Mouse (Mus musculus) liver, embryonic 11.5 days (tissue): ENCODE results near the gene Tsc22d4. TPM values are rescaled to one million over a fixed set of nuclear protein-coding genes. Genes with fewer than 3 reads are reported as not detected.
A peak's percentile ranks its signal among the peaks of the same experiment; 100 is the strongest.

Experiments
- ATAC-seq: fragments of 200-750 bp; cut with Nextera tagmentation; replicated peaks from 2 replicates; pipeline ENCODE4 v1.8.0; 2017; ENCODE audit warnings: moderate number of reproducible peaks, mild to moderate bottlenecking, moderate TSS enrichment, moderate library complexity; ENCODE audit not compliant: low FRiP score
- DNase-seq: peaks from one replicate; pipeline ENCODE4 v3.0.0-alpha.2; 2017; ENCODE audit warnings: low spot score
- H3K27ac ChIP-seq: fragments of 300-500 bp; sonication (generic); 2 replicates; pipeline ENCODE4 v1.5.1; 2014; ENCODE audit warnings: mild to moderate bottlenecking, low read depth, low read length, control low read depth
- H3K27me3 ChIP-seq: fragments of 300-500 bp; sonication (generic); replicated peaks from 2 replicates; pipeline ENCODE4 v1.6.1; 2014; ENCODE audit warnings: low read length, mixed read lengths; ENCODE audit not compliant: control insufficient read depth, insufficient read depth
- H3K36me3 ChIP-seq: fragments of 300-500 bp; sonication (generic); 2 replicates; pipeline ENCODE4 v1.6.1; 2014; ENCODE audit warnings: mild to moderate bottlenecking, low read length, moderate library complexity, mixed read lengths; ENCODE audit not compliant: control insufficient read depth, insufficient read depth
- H3K4me1 ChIP-seq: fragments of 300-500 bp; sonication (generic); replicated peaks from 2 replicates; pipeline ENCODE4 v1.6.1; 2014; ENCODE audit warnings: low read length, mixed read lengths; ENCODE audit not compliant: control insufficient read depth, insufficient read depth
- H3K4me2 ChIP-seq: fragments of 300-500 bp; sonication (generic); 2 replicates; pipeline ENCODE4 v1.6.1; 2014; ENCODE audit warnings: mild to moderate bottlenecking, control low read depth, moderate library complexity
- H3K4me3 ChIP-seq: fragments of 300-500 bp; sonication (generic); 2 replicates; pipeline ENCODE4 v1.5.1; 2014; ENCODE audit warnings: low read depth, low read length, control low read depth
- H3K9ac ChIP-seq: fragments of 300-500 bp; sonication (generic); 2 replicates; pipeline ENCODE4 v1.6.1; 2014; ENCODE audit warnings: low read depth, low read length, control low read depth
- H3K9me3 ChIP-seq: fragments of 300-500 bp; sonication (generic); 2 replicates; pipeline ENCODE4 v1.6.1; 2016; ENCODE audit warnings: low read length, inconsistent platforms, mixed read lengths; ENCODE audit not compliant: control insufficient read depth
- WGBS: fragments of 180-500 bp; shearing (Covaris S2); extraction: QIAGEN DNeasy Blood & Tissue Kit; methylation state at CpG from one replicate; pipeline ENCODE4 v1.1.7; 2014; 5-methylcytosine and 5-hydroxymethylcytosine counted together
- polyA plus RNA-seq: library from polyadenylated mRNA; unstranded; fragments of >200 nt; fragmentation: Nextera tagmentation; extraction: Ambion mirVana; gene quantifications from 2 replicates; pipeline ENCODE4 v1.2.1, GENCODE M21; 2014

Gene Tsc22d4
- polyA plus RNA-seq, result 129 and 134 TPM in 2 replicates

DNA sequence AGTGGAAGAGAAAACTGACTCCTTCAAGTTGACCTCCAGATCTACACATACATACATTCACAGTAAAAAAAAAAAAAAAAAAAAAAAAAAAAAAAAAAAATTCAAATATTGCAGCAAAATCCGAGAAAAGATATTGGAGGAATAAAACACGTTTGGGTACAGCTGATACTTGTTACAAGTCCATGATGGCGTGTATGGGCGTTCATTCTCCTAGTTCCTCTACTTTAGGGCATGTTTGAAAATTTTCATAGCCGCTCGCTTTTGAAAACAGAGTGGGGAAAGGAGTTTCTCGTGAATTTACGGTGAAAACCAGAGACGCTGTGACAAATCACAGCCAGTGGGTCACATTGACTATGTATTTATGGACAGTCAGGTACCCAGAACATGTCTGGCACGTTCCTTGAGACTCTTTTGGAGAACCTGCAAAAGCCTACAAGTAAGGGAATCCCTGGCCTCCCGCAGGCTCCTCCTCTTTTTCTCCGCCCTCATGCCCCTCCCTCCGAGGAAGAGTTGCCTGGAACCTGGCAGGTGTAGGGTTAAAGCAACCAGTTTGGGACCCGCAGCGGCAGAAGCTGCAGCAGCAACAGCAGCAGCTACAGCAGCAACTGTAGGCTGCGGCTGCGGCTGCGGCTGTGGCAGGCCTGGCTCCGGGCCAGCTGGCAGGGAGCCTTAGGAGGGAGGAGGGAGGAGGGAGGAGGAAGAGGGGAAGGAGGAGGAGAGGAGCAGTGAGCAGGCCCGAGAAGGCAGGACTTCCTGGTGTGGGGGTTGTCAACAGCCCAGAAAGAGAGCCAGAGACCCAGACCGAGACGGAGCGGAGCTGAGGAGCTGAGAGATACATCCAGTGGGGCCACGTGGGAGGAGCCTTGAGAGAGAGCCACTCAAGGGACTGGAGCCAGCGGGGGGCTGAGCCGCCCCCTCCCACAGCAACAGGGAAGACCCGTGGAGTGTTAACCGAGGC lies at the start of gene Tsc22d4:
Gene Tsc22d4, plus strand, starts transcription at position 517 of the 958 bp plus-strand sequence.
- 5% methylated on average over 28 of the region's 28 CpGs for WGBS
- peak within 1 kb of the TSS; percentile 97 for H3K27ac ChIP-seq
- peak; percentile 91 for DNase-seq
- H3K9ac ChIP-seq, result peak within 1 kb of the TSS; percentile 95
- peak within 1 kb of the TSS; percentile 100 for H3K4me2 ChIP-seq
- ATAC-seq, result peak; percentile 79
- no peaks in the 10 kb centered on the region for H3K27me3 ChIP-seq
- peak within 1 kb of the TSS; percentile 92 for H3K4me3 ChIP-seq
- no peaks in the 10 kb centered on the region; the same call in 1 of the 2 replicates for H3K36me3 ChIP-seq
- H3K4me1 ChIP-seq, result peaks cover 37% of the 10 kb centered on the region
- H3K9me3 ChIP-seq, result no peaks in the 10 kb centered on the region

GRCm38 (mm10) chr5:137695930-137696329 lies 49.6 kb upstream of the Tsc22d4 start:
- DNase-seq (no peak), ATAC-seq (no peak)
- H3K9me3 ChIP-seq, result no peaks in the 10 kb centered on the region
- no peak overlapping the region for H3K4me2 ChIP-seq
- H3K36me3 ChIP-seq, result no peaks in the 10 kb centered on the region
- peaks cover 7% of the 10 kb centered on the region; the same call in 1 of the 2 replicates for H3K4me1 ChIP-seq
- no peak overlapping the region for H3K4me3 ChIP-seq
- no peak overlapping the region for H3K9ac ChIP-seq
- H3K27ac ChIP-seq, result no peak overlapping the region
- whole genome bisulfite sequencing, result 66% methylated on average over 4 of the region's 4 CpGs
- no peaks in the 10 kb centered on the region for H3K27me3 ChIP-seq

DNA sequence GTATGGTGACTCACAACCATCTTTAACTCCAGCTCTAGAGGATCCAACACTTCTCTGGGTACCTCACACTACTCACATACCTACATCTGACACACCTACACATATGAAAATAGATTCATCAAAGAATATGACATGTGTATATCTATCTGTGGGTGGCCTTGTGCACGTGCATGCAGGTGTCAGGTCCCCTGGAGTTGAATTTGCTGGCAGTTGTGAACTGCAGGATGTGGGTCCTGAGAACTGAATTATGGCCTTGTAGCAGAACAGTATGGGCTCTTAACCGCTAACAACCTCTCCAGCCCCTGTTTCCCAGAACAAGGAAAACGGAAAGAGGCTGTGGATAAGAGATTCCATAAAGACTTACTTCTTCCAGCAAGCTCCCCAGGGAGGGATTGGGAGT lies 46.5 kb upstream of the Tsc22d4 start:
- Histone ChIP-seq H3K4me2 (no peak overlapping the region), H3K4me3 (no peak overlapping the region), H3K27me3 (no peaks in the 10 kb centered on the region), H3K9me3 (no peaks in the 10 kb centered on the region), H3K36me3 (no peaks in the 10 kb centered on the region), H3K4me1 (peaks cover 7% of the 10 kb centered on the region; the same call in 1 of the 2 replicates), H3K9ac (no peak overlapping the region), H3K27ac (no peak overlapping the region)
- WGBS, result 67% methylated on average over 3 of the region's 3 CpGs
- no peak for ATAC-seq
- DNase-seq, result no peak

DNA sequence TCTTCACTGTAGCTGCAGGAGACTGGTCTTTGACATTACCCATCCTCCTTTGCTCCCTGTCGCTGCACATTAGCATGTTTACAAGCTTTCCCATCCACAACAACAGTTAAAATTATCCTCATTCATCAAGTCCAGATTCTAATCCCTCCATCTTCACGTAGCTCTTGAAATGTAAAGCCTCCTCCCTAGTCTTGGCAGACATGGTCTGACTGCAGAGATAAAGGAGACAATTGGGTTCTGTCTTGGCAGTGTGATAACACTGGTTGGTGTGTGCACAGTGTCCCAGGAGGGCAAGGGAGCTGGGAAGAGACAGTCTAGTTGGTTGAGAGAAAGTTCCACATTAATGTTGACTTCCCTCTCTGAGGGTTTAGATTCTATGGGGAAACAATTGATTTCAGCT lies 45.7 kb upstream of the Tsc22d4 start:
- no peak for DNase-seq
- H3K27ac ChIP-seq, result no peak overlapping the region
- no peaks in the 10 kb centered on the region for H3K36me3 ChIP-seq
- H3K9me3 ChIP-seq, result no peaks in the 10 kb centered on the region
- no peak overlapping the region for H3K4me2 ChIP-seq
- WGBS, result 37% methylated on average over 2 of the region's 2 CpGs
- peak; percentile 85 for ATAC-seq
- no peak overlapping the region for H3K4me3 ChIP-seq
- peaks cover 7% of the 10 kb centered on the region; the same call in 1 of the 2 replicates for H3K4me1 ChIP-seq
- H3K9ac ChIP-seq, result no peak overlapping the region
- H3K27me3 ChIP-seq, result no peaks in the 10 kb centered on the region

- DNase-seq, result no peak
- no peaks in the 10 kb centered on the region for H3K36me3 ChIP-seq
- no peaks in the 10 kb centered on the region for H3K27me3 ChIP-seq
- no peak overlapping the region for H3K9ac ChIP-seq
- no peak overlapping the region for H3K4me3 ChIP-seq
- WGBS, result 38% methylated on average over 6 of the region's 6 CpGs
- H3K27ac ChIP-seq, result no peak overlapping the region
- no peaks in the 10 kb centered on the region for H3K9me3 ChIP-seq
- ATAC-seq, result no peak
- H3K4me1 ChIP-seq, result peaks cover 3% of the 10 kb centered on the region; the same call in 1 of the 2 replicates
- no peak overlapping the region for H3K4me2 ChIP-seq
Measured at GRCm38 (mm10) chr5:137705242-137705641, 40.3 kb upstream of the Tsc22d4 start.

DNA sequence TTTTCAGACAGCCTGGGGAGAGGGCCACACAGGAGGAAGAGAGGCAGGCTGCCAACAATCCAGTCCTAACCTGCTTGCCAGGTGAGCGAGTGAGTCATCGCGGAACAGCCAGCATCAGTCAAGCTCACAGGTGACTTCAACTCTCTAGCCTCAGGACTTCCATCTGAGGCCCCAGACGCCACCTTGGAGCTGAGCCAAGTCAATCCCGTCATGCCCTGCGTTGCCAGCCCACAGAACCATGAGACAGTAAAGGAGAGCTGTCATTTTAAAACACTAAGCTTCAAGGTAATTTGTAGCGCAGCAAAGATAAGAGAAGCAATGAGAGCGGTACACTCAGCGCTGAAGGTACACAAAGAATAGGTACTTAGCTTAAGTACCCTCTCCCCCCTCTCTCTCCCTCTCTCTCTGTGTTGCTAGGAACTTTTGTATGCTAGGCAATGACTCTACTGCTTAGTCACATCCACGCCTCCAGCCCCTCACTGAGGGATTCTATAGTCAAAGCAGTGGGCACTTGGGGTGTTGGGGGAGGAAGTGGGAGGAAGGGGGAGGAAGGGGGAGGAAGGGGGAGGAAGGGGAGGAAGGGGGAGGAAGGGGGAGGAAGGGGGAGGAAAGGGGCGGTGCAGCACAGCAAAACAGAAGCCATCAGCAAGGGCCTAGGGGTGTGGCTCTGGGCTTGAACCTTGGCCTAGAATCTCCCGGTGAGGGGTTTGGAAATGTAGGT lies 38.5 kb upstream of the Tsc22d4 start:
- no peak overlapping the region for H3K4me3 ChIP-seq
- H3K4me1 ChIP-seq, result no peaks in the 10 kb centered on the region
- H3K9ac ChIP-seq, result no peak overlapping the region
- WGBS, result 60% methylated on average over 12 of the region's 12 CpGs
- H3K36me3 ChIP-seq, result no peaks in the 10 kb centered on the region
- ATAC-seq (no peak), DNase-seq (no peak)
- no peaks in the 10 kb centered on the region for H3K27me3 ChIP-seq
- no peak overlapping the region for H3K4me2 ChIP-seq
- no peaks in the 10 kb centered on the region for H3K9me3 ChIP-seq
- no peak overlapping the region for H3K27ac ChIP-seq

DNA sequence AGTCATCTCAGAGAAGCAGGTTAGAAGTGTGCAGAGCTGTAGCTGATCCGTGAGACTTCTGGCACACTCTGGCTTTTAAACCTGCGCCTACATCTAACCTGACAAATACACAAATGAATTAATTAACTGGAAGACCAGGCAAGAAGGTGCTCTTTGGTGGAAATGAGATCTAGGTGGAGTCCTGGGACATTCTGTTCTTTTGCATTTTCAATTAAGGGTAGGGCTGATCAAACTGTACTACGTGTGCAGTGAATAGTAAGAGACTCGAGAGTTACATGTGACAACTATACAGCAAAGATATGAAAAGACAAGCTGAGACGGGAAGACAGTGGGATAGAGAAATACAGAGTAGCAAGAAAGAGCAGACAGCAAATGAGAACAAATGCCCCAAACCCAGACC lies 32.1 kb upstream of the Tsc22d4 start:
- ATAC-seq (no peak), DNase-seq (no peak)
- Histone ChIP-seq H3K4me1 (no peaks in the 10 kb centered on the region), H3K4me3 (no peak overlapping the region), H3K4me2 (no peak overlapping the region), H3K9me3 (no peaks in the 10 kb centered on the region), H3K9ac (no peak overlapping the region), H3K36me3 (no peaks in the 10 kb centered on the region), H3K27me3 (no peaks in the 10 kb centered on the region), H3K27ac (no peak overlapping the region)
- 81% methylated on average over 5 of the region's 5 CpGs for WGBS

GRCm38 (mm10) chr5:137715685-137716084 lies 29.8 kb upstream of the Tsc22d4 start:
- no peak for ATAC-seq

More at GRCm38 (mm10) chr5:137715685-137716084, 29.8 kb upstream of the Tsc22d4 start:
- Histone ChIP-seq H3K9me3 (no peaks in the 10 kb centered on the region), H3K4me3 (no peak overlapping the region), H3K9ac (no peak overlapping the region), H3K36me3 (no peaks in the 10 kb centered on the region), H3K4me1 (peaks cover 13% of the 10 kb centered on the region), H3K4me2 (no peak overlapping the region), H3K27me3 (no peaks in the 10 kb centered on the region), H3K27ac (no peak overlapping the region)
- no peak for DNase-seq
- WGBS, result 77% methylated on average over 8 of the region's 8 CpGs
